Mouse (Mus musculus) neural tube, embryonic 14.5 days (tissue): ENCODE data around the gene Pcdh19. TPM values are rescaled to one million over a fixed set of nuclear protein-coding genes. Genes with fewer than 3 reads are reported as not detected.

Source experiments
- ATAC-seq: fragments of 200-750 bp; cut with Nextera tagmentation; 2 replicates; pipeline ENCODE4 v1.8.0; 2017; ENCODE audit warnings: low read depth, mild to moderate bottlenecking, moderate TSS enrichment, moderate library complexity
- H3K27ac ChIP-seq: fragments of 300-500 bp; sonication (generic); 2 replicates; pipeline ENCODE4 v1.5.1; 2014; ENCODE audit warnings: low read depth, mild to moderate bottlenecking, control low read depth, low read length, moderate library complexity, mixed read lengths
- H3K27me3 ChIP-seq: fragments of 300-500 bp; sonication (generic); 2 replicates; pipeline ENCODE4 v1.6.1; 2014; ENCODE audit warnings: low read length; ENCODE audit not compliant: control insufficient read depth, insufficient read depth
- H3K36me3 ChIP-seq: fragments of 300-500 bp; sonication (generic); 2 replicates; pipeline ENCODE4 v1.6.1; 2014; ENCODE audit warnings: low read length, mixed read lengths; ENCODE audit not compliant: control insufficient read depth, insufficient read depth
- H3K4me1 ChIP-seq: fragments of 300-500 bp; sonication (generic); 2 replicates; pipeline ENCODE4 v1.6.1; 2014; ENCODE audit warnings: low read length; ENCODE audit not compliant: control insufficient read depth, insufficient read depth
- H3K4me2 ChIP-seq: fragments of 300-500 bp; sonication (generic); 2 replicates; pipeline ENCODE4 v1.6.1; 2014; ENCODE audit warnings: mild to moderate bottlenecking, low read depth, low read length, control low read depth
- H3K4me3 ChIP-seq: fragments of 300-500 bp; sonication (generic); 2 replicates; pipeline ENCODE4 v1.5.1; 2014; ENCODE audit warnings: low read depth, low read length, control low read depth, mixed read lengths
- H3K9ac ChIP-seq: fragments of 300-500 bp; sonication (generic); replicated peaks from 2 replicates; pipeline ENCODE4 v1.6.1; 2014; ENCODE audit warnings: low read depth, mild to moderate bottlenecking, control low read depth, low read length, mixed read lengths
- H3K9me3 ChIP-seq: fragments of 300-500 bp; sonication (generic); 2 replicates; pipeline ENCODE4 v1.6.1; 2016; ENCODE audit warnings: low read length; ENCODE audit not compliant: control insufficient read depth
- WGBS: fragments of 180-500 bp; shearing (Covaris S2); extraction: QIAGEN DNeasy Blood & Tissue Kit; methylation state at CpG from one replicate; pipeline ENCODE4 v1.1.7; 2014; 5-methylcytosine and 5-hydroxymethylcytosine counted together
- polyA plus RNA-seq: library from polyadenylated mRNA; unstranded; fragments of >200 nt; fragmentation: Nextera tagmentation; extraction: Ambion mirVana; gene quantifications from 2 replicates; pipeline ENCODE4 v1.2.1, GENCODE M21; 2014

Pcdh19 gene
- polyA plus RNA-seq, 1 experiment from 2014 or later = 17.4 TPM

DNA sequence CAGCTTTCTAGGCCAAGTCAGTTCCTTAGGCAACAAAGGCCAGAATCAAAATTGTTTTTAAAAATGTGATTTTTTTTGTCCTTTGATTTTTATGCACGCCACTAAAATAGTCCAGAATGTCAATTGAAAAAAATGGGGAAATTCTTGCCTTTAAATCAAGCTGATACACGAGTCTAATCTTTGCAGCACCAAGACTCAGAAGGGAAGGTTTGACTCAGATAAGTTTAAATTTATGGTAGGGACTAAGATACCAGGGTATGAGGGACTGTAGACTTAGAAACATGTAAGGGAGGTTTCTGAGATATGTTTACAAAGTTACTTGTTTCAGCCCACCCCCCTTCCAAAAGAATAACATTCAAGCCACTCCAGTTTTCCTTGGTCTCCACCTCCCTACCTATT is 3.6 kb upstream of the Pcdh19 start:
- Histone ChIP-seq H3K36me3 (no peaks in the 10 kb centered on the region), H3K27me3 (no peaks in the 10 kb centered on the region; the same call in 1 of the 2 replicates), H3K4me2 (peak overlapping the region; percentile 73; the same call in 1 of the 2 replicates), H3K9ac (no peak overlapping the region), H3K4me3 (no peak overlapping the region), H3K27ac (no peak overlapping the region), H3K4me1 (no peaks in the 10 kb centered on the region), H3K9me3 (no peaks in the 10 kb centered on the region)
- 43% methylated on average over 2 of the region's 2 CpGs for WGBS
- no peak for ATAC-seq

GRCm38 (mm10) chrX:133691581-133692391 is 3.0 kb upstream of the Pcdh19 start:
- Histone ChIP-seq H3K4me3 (peak overlapping the region; percentile 52), H3K9me3 (no peaks in the 10 kb centered on the region), H3K4me1 (no peaks in the 10 kb centered on the region), H3K9ac (0 out of 2 replicates have a peak overlapping the region, but pooled peaks have one; percentile 25), H3K27ac (peak overlapping the region; percentile 7; the same call in 1 of the 2 replicates), H3K27me3 (no peaks in the 10 kb centered on the region; the same call in 1 of the 2 replicates), H3K36me3 (no peaks in the 10 kb centered on the region), H3K4me2 (peak overlapping the region; percentile 73)
- 21% methylated on average over 12 of the region's 12 CpGs for WGBS
- ATAC-seq = peak; percentile 42; the same call in 1 of the 2 replicates

- H3K4me3 ChIP-seq = peak overlapping the region; percentile 52
- H3K27ac ChIP-seq = no peak overlapping the region; the same call in 1 of the 2 replicates
- H3K4me2 ChIP-seq = peak overlapping the region; percentile 73
- 0 out of 2 replicates have a peak overlapping the region, but pooled peaks have one; percentile 25 for H3K9ac ChIP-seq
- 15% methylated on average over 11 of the region's 11 CpGs for WGBS
- H3K9me3 ChIP-seq = no peaks in the 10 kb centered on the region
- ATAC-seq = no peak
- no peaks in the 10 kb centered on the region for H3K36me3 ChIP-seq
- no peaks in the 10 kb centered on the region for H3K4me1 ChIP-seq
- H3K27me3 ChIP-seq = no peaks in the 10 kb centered on the region; the same call in 1 of the 2 replicates
These were observed 2.0 kb upstream of the Pcdh19 start for GRCm38 (mm10) chrX:133690822-133691221.

- H3K27ac ChIP-seq = peak overlapping the region; percentile 55; the same call in 1 of the 2 replicates
- WGBS = 15% methylated on average over 35 of the region's 35 CpGs
- H3K9ac ChIP-seq = peak overlapping the region; percentile 44; the same call in 1 of the 2 replicates
- H3K4me3 ChIP-seq = peak overlapping the region; percentile 52
- no peaks in the 10 kb centered on the region for H3K4me1 ChIP-seq
- H3K36me3 ChIP-seq = no peaks in the 10 kb centered on the region
- H3K4me2 ChIP-seq = peak overlapping the region; percentile 73
- no peaks in the 10 kb centered on the region; the same call in 1 of the 2 replicates for H3K27me3 ChIP-seq
- peak; percentile 4; the same call in 1 of the 2 replicates for ATAC-seq
- H3K9me3 ChIP-seq = no peaks in the 10 kb centered on the region
These were observed 926 bp upstream of the Pcdh19 start for GRCm38 (mm10) chrX:133689576-133690250.

DNA sequence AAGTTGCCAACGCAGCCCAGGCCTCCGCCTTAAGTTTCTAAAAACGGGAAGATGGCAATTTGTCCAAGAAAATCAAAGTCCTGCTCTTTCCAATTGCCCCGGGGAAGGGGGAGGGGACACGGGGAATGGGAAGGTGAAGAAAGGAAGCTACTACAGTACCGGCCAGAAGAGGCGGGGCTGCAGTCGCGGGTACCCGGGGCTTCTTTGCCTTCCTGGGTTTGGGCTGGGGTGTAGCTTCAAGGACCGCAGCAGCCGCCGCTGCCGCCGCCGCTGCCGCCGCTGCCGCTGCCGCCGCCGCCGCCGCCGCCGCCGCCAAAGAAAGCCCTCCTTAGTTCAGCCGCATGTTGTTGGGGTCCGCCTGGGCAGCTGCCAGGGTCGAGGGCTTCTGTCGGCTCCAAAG is 631 bp downstream of the Pcdh19 start:
- H3K9me3 ChIP-seq = no peaks in the 10 kb centered on the region
- ATAC-seq = no peak
- peak overlapping the region; percentile 52 for H3K4me3 ChIP-seq
- no peaks in the 10 kb centered on the region; the same call in 1 of the 2 replicates for H3K27me3 ChIP-seq
- no peaks in the 10 kb centered on the region for H3K4me1 ChIP-seq
- H3K4me2 ChIP-seq = peak overlapping the region; percentile 73
- peak overlapping the region; percentile 59 for H3K9ac ChIP-seq
- no peaks in the 10 kb centered on the region for H3K36me3 ChIP-seq
- 15% methylated on average over 17 of the region's 31 CpGs for WGBS
- H3K27ac ChIP-seq = no peak overlapping the region

DNA sequence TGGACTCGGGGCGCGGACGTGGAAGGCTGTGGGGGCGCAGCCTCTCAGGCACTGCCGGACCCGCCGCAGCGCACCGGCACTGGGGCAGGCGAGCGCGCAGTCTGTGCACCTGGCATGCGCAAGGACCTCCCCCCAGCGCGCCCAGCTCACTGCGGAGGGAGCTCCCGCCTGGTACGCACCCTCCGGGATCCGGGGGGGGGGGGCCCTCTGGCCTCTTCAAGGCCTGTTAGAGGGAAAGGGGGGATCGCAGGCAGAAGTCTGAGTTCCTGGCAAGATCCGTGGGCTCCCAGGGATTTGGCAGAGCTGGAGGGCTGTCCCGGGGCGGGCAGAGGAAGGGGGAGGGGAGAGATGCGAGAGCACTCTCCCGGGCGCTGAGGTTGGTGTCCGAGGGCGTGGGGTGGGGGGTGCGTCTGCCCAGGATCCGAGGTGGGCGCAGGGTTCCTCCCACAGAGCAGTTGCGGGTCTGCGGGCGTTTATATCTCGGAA is 1.1 kb downstream of the Pcdh19 start:
- Histone ChIP-seq H3K9me3 (no peaks in the 10 kb centered on the region), H3K27me3 (no peaks in the 10 kb centered on the region; the same call in 1 of the 2 replicates), H3K27ac (no peak overlapping the region; the same call in 1 of the 2 replicates), H3K4me2 (peak overlapping the region; percentile 73), H3K4me1 (no peaks in the 10 kb centered on the region), H3K4me3 (peak overlapping the region; percentile 52), H3K36me3 (no peaks in the 10 kb centered on the region), H3K9ac (peak overlapping the region; percentile 59)
- WGBS = 15% methylated on average over 13 of the region's 37 CpGs
- peak; percentile 12; the same call in 1 of the 2 replicates for ATAC-seq

DNA sequence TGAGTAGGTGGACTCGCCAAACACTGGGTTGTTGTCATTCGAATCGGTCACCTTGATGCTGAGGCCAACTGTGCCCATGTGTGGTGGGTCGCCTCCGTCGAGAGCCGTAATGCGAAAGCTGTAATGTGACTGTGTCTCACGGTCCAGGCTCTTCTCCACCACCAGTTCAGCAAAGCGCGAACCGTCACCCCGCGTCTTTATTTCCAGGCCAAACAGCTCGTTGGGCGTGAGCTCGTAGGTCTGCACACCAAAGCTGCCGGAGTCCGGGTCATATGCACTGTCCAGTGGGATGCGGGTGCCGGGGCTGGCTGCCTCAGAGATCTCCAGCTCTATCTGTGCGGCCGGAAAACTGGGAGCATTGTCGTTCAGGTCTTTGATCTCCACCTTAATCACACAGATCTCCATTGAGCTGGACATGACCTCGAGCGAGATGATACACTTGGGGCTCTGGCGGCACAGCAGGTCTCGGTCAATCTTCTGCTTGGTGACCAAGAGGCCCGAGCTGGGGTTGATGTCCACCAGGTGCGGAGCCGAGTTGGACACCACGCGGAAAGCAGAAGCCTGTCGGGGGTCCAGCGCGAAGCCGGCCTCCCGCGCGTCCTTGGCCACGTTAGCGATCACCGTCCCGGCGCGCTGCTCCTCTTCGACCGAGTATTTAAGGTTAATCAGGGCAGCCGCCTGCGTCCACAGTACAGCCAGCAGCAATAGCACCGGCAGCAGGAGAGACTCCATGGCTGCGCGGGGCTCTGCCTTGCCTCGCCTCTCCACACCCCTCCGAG is 2.1 kb downstream of the Pcdh19 start:
- Histone ChIP-seq H3K9me3 (no peaks in the 10 kb centered on the region), H3K9ac (peak overlapping the region; percentile 59), H3K4me2 (peak overlapping the region; percentile 73), H3K36me3 (no peaks in the 10 kb centered on the region), H3K4me3 (peak overlapping the region; percentile 52), H3K27ac (no peak overlapping the region), H3K27me3 (no peaks in the 10 kb centered on the region; the same call in 1 of the 2 replicates), H3K4me1 (no peaks in the 10 kb centered on the region)
- WGBS = 27% methylated on average over 44 of the region's 55 CpGs
- ATAC-seq = no peak

DNA sequence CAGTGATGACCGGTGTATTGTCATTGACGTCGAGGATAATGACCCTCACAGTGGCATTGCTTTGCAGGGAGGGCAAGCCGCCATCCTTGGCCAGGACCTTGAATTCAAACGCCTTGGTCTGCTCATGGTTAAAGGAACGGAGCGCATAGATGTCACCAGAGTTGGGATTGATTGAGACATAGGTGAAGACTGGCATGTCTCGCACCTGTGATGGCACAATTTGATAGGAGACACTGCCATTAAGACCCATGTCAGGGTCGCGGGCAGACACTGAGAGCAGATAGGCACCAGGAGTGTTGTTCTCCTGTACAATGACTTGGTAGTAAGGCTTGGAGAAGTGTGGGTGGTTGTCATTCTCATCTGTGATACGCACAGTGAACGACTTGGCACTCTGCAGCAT is 3.2 kb downstream of the Pcdh19 start:
- Histone ChIP-seq H3K4me2 (peak overlapping the region; percentile 73), H3K4me1 (no peaks in the 10 kb centered on the region), H3K9ac (peak overlapping the region; percentile 28; the same call in 1 of the 2 replicates), H3K27ac (no peak overlapping the region), H3K36me3 (no peaks in the 10 kb centered on the region), H3K27me3 (no peaks in the 10 kb centered on the region; the same call in 1 of the 2 replicates), H3K9me3 (no peaks in the 10 kb centered on the region), H3K4me3 (peak overlapping the region; percentile 52)
- WGBS = 38% methylated on average over 12 of the region's 12 CpGs
- no peak for ATAC-seq
